In genomic region chr6:28422651-28423290, GRCm38 (mm10) we compare ENCODE assay signal across 7 mouse cellular contexts. TPM values are rescaled to one million over a fixed set of nuclear protein-coding genes. Genes with fewer than 3 reads are reported as not detected.
A peak's percentile ranks its signal among the peaks of the same experiment; 100 is the strongest.
DNase-seq lines count a peak whose midpoint lies in the region; ATAC-seq and TF ChIP-seq lines count a peak whose summit lies in the region.

No protein-coding gene starts in this region.

- peak overlapping the region; percentile 99 for H3K27ac ChIP-seq in layer of hippocampus, adult 2 months
- H3K27ac ChIP-seq in embryonic facial prominence, embryonic 13.5 days: no peak overlapping the region
- H3K27ac ChIP-seq in intestine, embryonic 15.5 days: no peak overlapping the region; the same call in 1 of the 2 replicates
- no peak overlapping the region; the same call in 1 of the 2 replicates for H3K27ac ChIP-seq in neural tube, embryonic 14.5 days (ENCODE audit: low read depth, low read length)

- 69% methylated on average over 15 of the region's 15 CpGs for WGBS in embryonic facial prominence, embryonic 13.5 days
- 69% methylated on average over 15 of the region's 15 CpGs for WGBS in intestine, embryonic 15.5 days
- 71% methylated on average over 15 of the region's 15 CpGs for WGBS in neural tube, embryonic 14.5 days

- TF ChIP-seq CTCF in layer of hippocampus, adult 2 months (conservative IDR thresholded peaks at IDR 0.05): no peak

- H3K27me3 ChIP-seq in embryonic facial prominence, embryonic 13.5 days: no peaks in the 10 kb centered on the region
- no peaks in the 10 kb centered on the region for H3K27me3 ChIP-seq in intestine, embryonic 15.5 days (replicated peaks)
- 0 out of 2 replicates have a peak, but pooled peaks cover 2% of the 10 kb centered on the region for H3K27me3 ChIP-seq in neural tube, embryonic 14.5 days (ENCODE audit: control insufficient read depth, insufficient read depth, low read length)

- H3K9ac ChIP-seq in embryonic facial prominence, embryonic 13.5 days: no peak overlapping the region
- H3K9ac ChIP-seq in intestine, embryonic 15.5 days: no peak overlapping the region
- H3K9ac ChIP-seq in neural tube, embryonic 14.5 days (replicated peaks; ENCODE audit: low read depth, low read length): 0 out of 2 replicates have a peak overlapping the region, but pooled peaks have one; percentile 98

- peak overlapping the region; percentile 75 for H3K4me3 ChIP-seq in layer of hippocampus, adult 2 months
- peak overlapping the region; percentile 74 for H3K4me3 ChIP-seq in embryonic facial prominence, embryonic 13.5 days
- peak overlapping the region; percentile 90 for H3K4me3 ChIP-seq in intestine, embryonic 15.5 days (replicated peaks)
- H3K4me3 ChIP-seq in neural tube, embryonic 14.5 days (ENCODE audit: low read depth, low read length): peak overlapping the region; percentile 86

- no peak for DNase-seq in layer of hippocampus, adult 2 months (ENCODE audit: low spot score in 2 of 2)
- DNase-seq in layer of hippocampus, adult 8-10 months (ENCODE audit: low spot score in 2 of 2): no peak
- no peak for DNase-seq in gastrocnemius, postnatal 10 days
- no peak for DNase-seq in left cerebral cortex, postnatal 36 days (ENCODE audit: low spot score in 2 of 2)

- peaks cover 49% of the 10 kb centered on the region for H3K4me1 ChIP-seq in embryonic facial prominence, embryonic 13.5 days
- H3K4me1 ChIP-seq in intestine, embryonic 15.5 days (replicated peaks): peaks cover 31% of the 10 kb centered on the region
- H3K4me1 ChIP-seq in neural tube, embryonic 14.5 days (ENCODE audit: control insufficient read depth, insufficient read depth, low read length): peaks cover 32% of the 10 kb centered on the region

- intact Hi-C loops in left cerebral cortex, postnatal 36 days (cut with DNase I): loop anchor here (1.0 to 5.0 kb wide), 2 partner anchors 60 to 160 kb away; no protein-coding TSS in a partner anchor

- peak overlapping the region; percentile 71 for H3K4me2 ChIP-seq in embryonic facial prominence, embryonic 13.5 days
- H3K4me2 ChIP-seq in intestine, embryonic 15.5 days (replicated peaks): peak overlapping the region; percentile 87; the same call in 1 of the 2 replicates
- peak overlapping the region; percentile 64 for H3K4me2 ChIP-seq in neural tube, embryonic 14.5 days (ENCODE audit: low read depth, low read length)

- peaks cover 35% of the 10 kb centered on the region for H3K36me3 ChIP-seq in embryonic facial prominence, embryonic 13.5 days
- H3K36me3 ChIP-seq in intestine, embryonic 15.5 days: peaks cover 19% of the 10 kb centered on the region
- peaks cover 21% of the 10 kb centered on the region for H3K36me3 ChIP-seq in neural tube, embryonic 14.5 days (ENCODE audit: control insufficient read depth, insufficient read depth, low read length)

- ATAC-seq in embryonic facial prominence, embryonic 13.5 days (ENCODE audit: insufficient number of reproducible peaks, insufficient read depth, low FRiP score, low TSS enrichment, low read depth): no peak
- peak; percentile 0; the same call in 1 of the 2 replicates for ATAC-seq in intestine, embryonic 15.5 days
- no peak for ATAC-seq in neural tube, embryonic 14.5 days (ENCODE audit: low read depth)

- H3K9me3 ChIP-seq in embryonic facial prominence, embryonic 13.5 days: no peaks in the 10 kb centered on the region
- H3K9me3 ChIP-seq in intestine, embryonic 15.5 days: no peaks in the 10 kb centered on the region
- H3K9me3 ChIP-seq in neural tube, embryonic 14.5 days (ENCODE audit: control insufficient read depth, low read length): no peaks in the 10 kb centered on the region

RNA-seq across cellular contexts. Expression of gene Arf5, which starts 0.6 kb away (rescaled TPM):
- 100 to 1,000 TPM; 285 to 294 TPM for total RNA-seq in layer of hippocampus, adult 2 months (2021)
- total RNA-seq in layer of hippocampus, adult 8-10 months (2022): 100 to 1,000 TPM; 233 to 249 (median 241) TPM
- polyA plus RNA-seq in embryonic facial prominence, embryonic 13.5 days (2015; fragmentation: Nextera tagmentation; extraction: Ambion mirVana): 358 and 407 TPM in 2 replicates
- 267 and 282 TPM in 2 replicates for polyA plus RNA-seq in intestine, embryonic 15.5 days (2015; fragmentation: Nextera tagmentation; extraction: Ambion mirVana)
- 392 and 403 TPM in 2 replicates for polyA plus RNA-seq in neural tube, embryonic 14.5 days (2014; fragmentation: Nextera tagmentation; extraction: Ambion mirVana)
- 100 to 1,000 TPM; 116 to 124 TPM for total RNA-seq in gastrocnemius, postnatal 10 days (2021)
- total RNA-seq in left cerebral cortex, postnatal 36 days (2021): 100 to 1,000 TPM; 254 to 319 TPM

RNA-seq across cellular contexts. Expression of gene Fscn3, which starts 4.8 kb away (rescaled TPM):
- not detected for total RNA-seq in layer of hippocampus, adult 2 months (2021)
- not detected for total RNA-seq in layer of hippocampus, adult 8-10 months (2022)
- not detected in 2 replicates for polyA plus RNA-seq in embryonic facial prominence, embryonic 13.5 days (2015; fragmentation: Nextera tagmentation; extraction: Ambion mirVana)
- not detected in 2 replicates for polyA plus RNA-seq in intestine, embryonic 15.5 days (2015; fragmentation: Nextera tagmentation; extraction: Ambion mirVana)
- not detected in 2 replicates for polyA plus RNA-seq in neural tube, embryonic 14.5 days (2014; fragmentation: Nextera tagmentation; extraction: Ambion mirVana)
- total RNA-seq in gastrocnemius, postnatal 10 days (2021): not detected
- not detected for total RNA-seq in left cerebral cortex, postnatal 36 days (2021)

RNA-seq across cellular contexts. Expression of gene Gcc1, which starts 5.4 kb away (rescaled TPM):
- total RNA-seq in layer of hippocampus, adult 2 months (2021): 10 to 100 TPM; 17.9 to 23.0 TPM
- total RNA-seq in layer of hippocampus, adult 8-10 months (2022): 10 to 100 TPM; 16.3 to 20.5 (median 18.9) TPM
- polyA plus RNA-seq in embryonic facial prominence, embryonic 13.5 days (2015; fragmentation: Nextera tagmentation; extraction: Ambion mirVana): 9.9 and 12.2 TPM in 2 replicates
- polyA plus RNA-seq in intestine, embryonic 15.5 days (2015; fragmentation: Nextera tagmentation; extraction: Ambion mirVana): 8.5 and 8.7 TPM in 2 replicates
- 5.9 and 9.3 TPM in 2 replicates for polyA plus RNA-seq in neural tube, embryonic 14.5 days (2014; fragmentation: Nextera tagmentation; extraction: Ambion mirVana)
- total RNA-seq in gastrocnemius, postnatal 10 days (2021): 1 to 10 TPM; 5.7 to 7.9 TPM
- 10 to 100 TPM; 19.0 to 24.8 TPM for total RNA-seq in left cerebral cortex, postnatal 36 days (2021)

RNA-seq across cellular contexts. Expression of gene Zfp800, which starts 25.0 kb away (rescaled TPM):
- 10 to 100 TPM; 20.7 to 25.7 TPM for total RNA-seq in layer of hippocampus, adult 2 months (2021)
- total RNA-seq in layer of hippocampus, adult 8-10 months (2022): 10 to 100 TPM; 20.6 to 27.7 (median 24.6) TPM
- polyA plus RNA-seq in embryonic facial prominence, embryonic 13.5 days (2015; fragmentation: Nextera tagmentation; extraction: Ambion mirVana): 16.6 and 20.4 TPM in 2 replicates
- polyA plus RNA-seq in intestine, embryonic 15.5 days (2015; fragmentation: Nextera tagmentation; extraction: Ambion mirVana): 25.9 and 28.2 TPM in 2 replicates
- polyA plus RNA-seq in neural tube, embryonic 14.5 days (2014; fragmentation: Nextera tagmentation; extraction: Ambion mirVana): 20.1 and 27.0 TPM in 2 replicates
- total RNA-seq in gastrocnemius, postnatal 10 days (2021): 10 to 100 TPM in 1 of 2 experiments, 1 to 10 TPM in 1; 7.9 to 12.4 TPM
- 10 to 100 TPM; 19.1 to 22.4 TPM for total RNA-seq in left cerebral cortex, postnatal 36 days (2021)

RNA-seq across cellular contexts. Expression of gene Pax4, which starts 26.4 kb away (rescaled TPM):
- not detected for total RNA-seq in layer of hippocampus, adult 2 months (2021)
- not detected for total RNA-seq in layer of hippocampus, adult 8-10 months (2022)
- polyA plus RNA-seq in embryonic facial prominence, embryonic 13.5 days (2015; fragmentation: Nextera tagmentation; extraction: Ambion mirVana): not detected in 2 replicates
- 2.2 and 2.9 TPM in 2 replicates for polyA plus RNA-seq in intestine, embryonic 15.5 days (2015; fragmentation: Nextera tagmentation; extraction: Ambion mirVana)
- polyA plus RNA-seq in neural tube, embryonic 14.5 days (2014; fragmentation: Nextera tagmentation; extraction: Ambion mirVana): not detected in 2 replicates
- not detected for total RNA-seq in gastrocnemius, postnatal 10 days (2021)
- total RNA-seq in left cerebral cortex, postnatal 36 days (2021): not detected
